Mouse (Mus musculus) midbrain, postnatal 0 days (tissue): ENCODE measurements around the gene Myh11. TPM values are rescaled to one million over a fixed set of nuclear protein-coding genes. Genes with fewer than 3 reads are reported as not detected.

Source experiments
- ATAC-seq: fragments of 200-750 bp; cut with Nextera tagmentation; 2 replicates; pipeline ENCODE4 v1.8.0; 2017; ENCODE audit warnings: moderate number of reproducible peaks, mild to moderate bottlenecking, moderate TSS enrichment, moderate library complexity; ENCODE audit not compliant: low FRiP score
- DNase-seq: peaks from one replicate; pipeline ENCODE4 v3.0.0-alpha.2; 2015; ENCODE audit warnings: low spot score
- H3K27ac ChIP-seq: fragments of 300-500 bp; sonication (generic); 2 replicates; pipeline ENCODE4 v1.5.1; 2014; ENCODE audit warnings: low read depth, mild to moderate bottlenecking, low read length, mixed read lengths
- H3K27me3 ChIP-seq: fragments of 300-500 bp; sonication (generic); 2 replicates; pipeline ENCODE4 v1.6.1; 2014; ENCODE audit warnings: low read length, control low read depth, mixed read lengths; ENCODE audit not compliant: insufficient read depth
- H3K36me3 ChIP-seq: fragments of 300-500 bp; sonication (generic); 2 replicates; pipeline ENCODE4 v1.6.1; 2014; ENCODE audit warnings: low read length, control low read depth, mixed read lengths; ENCODE audit not compliant: insufficient read depth
- H3K4me1 ChIP-seq: fragments of 300-500 bp; sonication (generic); 2 replicates; pipeline ENCODE4 v1.6.1; 2014; ENCODE audit warnings: mild to moderate bottlenecking, control low read depth, antibody characterized with exemption, low read length, mixed read lengths; ENCODE audit not compliant: insufficient read depth
- H3K4me2 ChIP-seq: fragments of 300-500 bp; sonication (generic); 2 replicates; pipeline ENCODE4 v1.6.1; 2014; ENCODE audit warnings: low read depth, mild to moderate bottlenecking, low read length, mixed read lengths; ENCODE audit not compliant: poor library complexity, severe bottlenecking
- H3K4me3 ChIP-seq: fragments of 300-500 bp; sonication (generic); 2 replicates; pipeline ENCODE4 v1.5.1; 2014; ENCODE audit warnings: low read depth, mild to moderate bottlenecking, low read length, moderate library complexity
- H3K9ac ChIP-seq: fragments of 300-500 bp; sonication (generic); replicated peaks from 2 replicates; pipeline ENCODE4 v1.6.1; 2014; ENCODE audit warnings: mild to moderate bottlenecking, low read length, moderate library complexity, mixed read lengths; ENCODE audit not compliant: poor library complexity, severe bottlenecking
- H3K9me3 ChIP-seq: fragments of 300-500 bp; sonication (generic); 2 replicates; pipeline ENCODE4 v1.6.1; 2016; ENCODE audit warnings: low read length, control low read depth
- CTCF ChIP-seq: IDR thresholded peaks from 2 replicates; pipeline ENCODE4 v1.5.1; 2016; ENCODE audit warnings: antibody characterized with exemption, mild to moderate bottlenecking
- WGBS: fragments of 180-500 bp; shearing (Covaris S2); extraction: QIAGEN DNeasy Blood & Tissue Kit; methylation state at CpG from one replicate; pipeline ENCODE4 v1.1.7; 2014; 5-methylcytosine and 5-hydroxymethylcytosine counted together
- polyA plus RNA-seq: library from polyadenylated mRNA; unstranded; fragments of >200 nt; fragmentation: Nextera tagmentation; extraction: Ambion mirVana; gene quantifications from 2 replicates; pipeline ENCODE4 v1.2.1, GENCODE M21; 2015
- total RNA-seq: library from RNA; depleted of rRNA; stranded (reverse); fragments of >200 nt; gene quantifications from 2 replicates; pipeline ENCODE4 v1.2.3, GENCODE M21; 2014

The Myh11 gene
- total and polyA plus RNA-seq, 2 experiments from 2014 or later, result 0.62 to 0.82 TPM

- no peak overlapping the region for H3K27ac ChIP-seq
- H3K9ac ChIP-seq, result no peak overlapping the region
- ATAC-seq, result peak; percentile 16; the same call in 1 of the 2 replicates
- no peak overlapping the region for H3K4me3 ChIP-seq
- peak; percentile 36 for TF ChIP-seq CTCF
- H3K4me2 ChIP-seq, result no peak overlapping the region
- H3K36me3 ChIP-seq, result no peaks in the 10 kb centered on the region
- no peak for DNase-seq
- no peaks in the 10 kb centered on the region for H3K27me3 ChIP-seq
- no peaks in the 10 kb centered on the region for H3K9me3 ChIP-seq
- 31% methylated on average over 2 of the region's 2 CpGs for WGBS
- H3K4me1 ChIP-seq, result no peaks in the 10 kb centered on the region
These were observed 48.6 kb downstream of the Myh11 start for GRCm38 (mm10) chr16:14242553-14242952.

- Histone ChIP-seq H3K36me3 (no peaks in the 10 kb centered on the region), H3K4me1 (no peaks in the 10 kb centered on the region), H3K4me3 (no peak overlapping the region), H3K9me3 (no peaks in the 10 kb centered on the region), H3K4me2 (no peak overlapping the region), H3K27me3 (no peaks in the 10 kb centered on the region), H3K27ac (no peak overlapping the region), H3K9ac (no peak overlapping the region)
- TF ChIP-seq CTCF, result no peak
- WGBS, result 83% methylated on average over 3 of the region's 3 CpGs
- no peak for ATAC-seq
- DNase-seq, result no peak
These were observed 49.1 kb downstream of the Myh11 start for GRCm38 (mm10) chr16:14242059-14242458.

GRCm38 (mm10) chr16:14237100-14237723 lies 54.0 kb downstream of the Myh11 start:
- ATAC-seq, result peak; percentile 77
- Histone ChIP-seq H3K9me3 (no peaks in the 10 kb centered on the region), H3K27ac (no peak overlapping the region), H3K9ac (no peak overlapping the region), H3K4me2 (no peak overlapping the region), H3K4me1 (no peaks in the 10 kb centered on the region), H3K4me3 (no peak overlapping the region), H3K27me3 (no peaks in the 10 kb centered on the region), H3K36me3 (no peaks in the 10 kb centered on the region)
- TF ChIP-seq CTCF, result peak; percentile 97
- 26% methylated on average over 6 of the region's 6 CpGs for WGBS
- DNase-seq, result peak; percentile 80

DNA sequence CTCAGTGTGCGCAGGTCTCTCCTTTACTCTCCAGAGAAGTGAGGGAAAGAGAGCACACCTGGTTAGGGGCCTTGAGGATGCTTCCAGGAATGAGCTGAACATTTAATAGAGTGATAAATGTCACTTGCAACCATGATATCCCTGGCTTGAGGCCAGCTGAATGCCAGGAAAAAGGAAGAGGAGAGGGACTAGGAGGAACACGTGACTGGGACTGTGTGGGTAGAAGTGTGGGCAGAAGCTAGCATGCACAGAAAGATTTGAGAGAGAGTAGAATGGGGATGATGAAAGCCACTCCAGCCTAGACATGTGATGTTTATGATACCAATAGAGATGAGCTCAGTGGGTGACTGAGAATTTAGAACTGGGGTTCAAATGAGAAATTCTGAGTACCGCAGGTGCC lies 76.0 kb downstream of the Myh11 start:
- no peak for TF ChIP-seq CTCF
- H3K4me3 ChIP-seq, result no peak overlapping the region
- no peak overlapping the region for H3K4me2 ChIP-seq
- H3K27ac ChIP-seq, result no peak overlapping the region
- no peak for ATAC-seq
- 90% methylated on average over 3 of the region's 3 CpGs for WGBS
- no peaks in the 10 kb centered on the region for H3K36me3 ChIP-seq
- no peaks in the 10 kb centered on the region for H3K9me3 ChIP-seq
- H3K27me3 ChIP-seq, result no peaks in the 10 kb centered on the region
- no peaks in the 10 kb centered on the region for H3K4me1 ChIP-seq
- no peak overlapping the region for H3K9ac ChIP-seq
- no peak for DNase-seq

DNA sequence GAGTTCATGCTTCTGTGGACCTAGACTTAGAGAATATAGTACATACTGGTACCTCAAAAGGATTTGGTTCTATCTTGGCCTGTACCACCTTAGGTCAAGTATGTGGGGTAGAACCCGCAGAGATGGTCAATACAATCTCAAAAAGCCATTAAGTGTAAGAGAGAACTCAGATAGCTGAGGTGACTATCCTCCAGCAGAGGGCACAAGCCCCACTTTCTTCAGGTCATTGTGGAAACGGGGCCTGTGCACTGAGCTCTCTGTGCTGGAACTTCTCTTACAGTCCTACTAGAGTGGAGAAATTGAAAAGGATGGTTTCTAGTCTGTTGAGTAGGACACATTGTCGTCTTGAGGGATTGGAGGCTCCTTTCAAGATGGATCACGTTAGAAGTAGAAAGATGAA lies 92.4 kb downstream of the Myh11 start:
- H3K27ac ChIP-seq, result no peak overlapping the region
- no peak overlapping the region for H3K4me2 ChIP-seq
- H3K4me1 ChIP-seq, result no peaks in the 10 kb centered on the region
- DNase-seq, result no peak
- H3K36me3 ChIP-seq, result no peaks in the 10 kb centered on the region
- 76% methylated on average over 4 of the region's 4 CpGs for WGBS
- H3K27me3 ChIP-seq, result no peaks in the 10 kb centered on the region
- ATAC-seq, result no peak
- no peaks in the 10 kb centered on the region for H3K9me3 ChIP-seq
- TF ChIP-seq CTCF, result 0 out of 2 replicates have a peak, but pooled peaks have one; percentile 8
- no peak overlapping the region for H3K4me3 ChIP-seq
- no peak overlapping the region for H3K9ac ChIP-seq

GRCm38 (mm10) chr16:14195427-14195826 lies 95.7 kb downstream of the Myh11 start:
- WGBS, result 26% methylated on average over 1 of the region's 1 CpGs
- no peaks in the 10 kb centered on the region for H3K4me1 ChIP-seq
- ATAC-seq, result no peak
- TF ChIP-seq CTCF, result peak; percentile 71
- no peak overlapping the region for H3K9ac ChIP-seq
- DNase-seq, result peak; percentile 52
- H3K9me3 ChIP-seq, result no peaks in the 10 kb centered on the region
- no peaks in the 10 kb centered on the region for H3K36me3 ChIP-seq
- no peak overlapping the region for H3K27ac ChIP-seq
- H3K4me3 ChIP-seq, result no peak overlapping the region
- H3K4me2 ChIP-seq, result no peak overlapping the region
- no peaks in the 10 kb centered on the region for H3K27me3 ChIP-seq
